Mouse (Mus musculus) T-helper 17 cell (primary cell): ENCODE data around the gene Siah3.
"Not testable (repeated sequence)": the region's sequence is repeated elsewhere in the genome, so short reads cannot be mapped to it uniquely, and the experiment has no call there.

Source experiments
- in situ Hi-C, 2 experiments: fragments of 300-600 bp; cut with MboI, MseI; formaldehyde crosslinking; loops; 1 replicate in 1 of 2; 2 replicates in 1 of 2; pipeline ENCODE4 v1.15.1; 2025; ENCODE audit warnings: high pct_unique_total_duplicates in 2 of 2

The Siah3 gene

GRCm38 (mm10) chr14:75455743-75456421 lies at the start of gene Siah3:
Gene Siah3 (plus strand): TSS chr14:75455982.
- in situ Hi-C loops = no loop called here

- in situ Hi-C loops = loop anchor here in 1 of 2 experiments (10.0 kb wide), 1 partner anchor 235 kb away; the partner anchor contains the start of gene Erich6b
These were observed 46.0 kb upstream of the Siah3 start for GRCm38 (mm10) chr14:75409772-75410171.

- in situ Hi-C loops = no loop called here
These were observed 45.4 kb upstream of the Siah3 start for GRCm38 (mm10) chr14:75410392-75410791.

GRCm38 (mm10) chr14:75418721-75419120 lies 37.1 kb upstream of the Siah3 start:
- in situ Hi-C loops = no loop called here

GRCm38 (mm10) chr14:75419876-75420275 lies 35.9 kb upstream of the Siah3 start:
- in situ Hi-C loops = no loop called here

- in situ Hi-C loops = no loop called here
These were observed 35.0 kb upstream of the Siah3 start for GRCm38 (mm10) chr14:75420811-75421210.

- in situ Hi-C loops = no loop called here
These were observed 24.5 kb upstream of the Siah3 start for GRCm38 (mm10) chr14:75431173-75431786.

GRCm38 (mm10) chr14:75432850-75433249 lies 22.9 kb upstream of the Siah3 start:
- in situ Hi-C loops = no loop called here

GRCm38 (mm10) chr14:75434576-75434975 lies 21.2 kb upstream of the Siah3 start:
- in situ Hi-C loops = no loop called here

- in situ Hi-C loops = no loop called here
These were observed 11.2 kb upstream of the Siah3 start for GRCm38 (mm10) chr14:75444486-75445105.

- in situ Hi-C loops = no loop called here
These were observed 10.4 kb upstream of the Siah3 start for GRCm38 (mm10) chr14:75445281-75445947.

- in situ Hi-C loops = no loop called here
These were observed 9.9 kb upstream of the Siah3 start for GRCm38 (mm10) chr14:75445948-75446281.

GRCm38 (mm10) chr14:75446314-75446713 lies 9.5 kb upstream of the Siah3 start:
- in situ Hi-C loops = not testable (repeated sequence)

- in situ Hi-C loops = no loop called here
These were observed 1.9 kb upstream of the Siah3 start for GRCm38 (mm10) chr14:75453906-75454305.

- in situ Hi-C loops = no loop called here
These were observed 1.1 kb upstream of the Siah3 start for GRCm38 (mm10) chr14:75454716-75455115.

- in situ Hi-C loops = no loop called here
These were observed 430 bp upstream of the Siah3 start for GRCm38 (mm10) chr14:75455361-75455742.

- in situ Hi-C loops = no loop called here
These were observed 873 bp downstream of the Siah3 start for GRCm38 (mm10) chr14:75456489-75457220.

GRCm38 (mm10) chr14:75457221-75457600 lies 1.4 kb downstream of the Siah3 start:
- in situ Hi-C loops = no loop called here

- in situ Hi-C loops = no loop called here
These were observed 3.6 kb downstream of the Siah3 start for GRCm38 (mm10) chr14:75459431-75459830.

- in situ Hi-C loops = no loop called here
These were observed 4.2 kb downstream of the Siah3 start for GRCm38 (mm10) chr14:75459991-75460390.

- in situ Hi-C loops = no loop called here
These were observed 4.7 kb downstream of the Siah3 start for GRCm38 (mm10) chr14:75460436-75460835.

- in situ Hi-C loops = no loop called here
These were observed 6.0 kb downstream of the Siah3 start for GRCm38 (mm10) chr14:75461770-75462169.
